Mouse (Mus musculus): ENCODE measurements around the gene Olfr201.
"Not testable (repeated sequence)": the region's sequence is repeated elsewhere in the genome, so short reads cannot be mapped to it uniquely, and the experiment has no call there.

DNA sequence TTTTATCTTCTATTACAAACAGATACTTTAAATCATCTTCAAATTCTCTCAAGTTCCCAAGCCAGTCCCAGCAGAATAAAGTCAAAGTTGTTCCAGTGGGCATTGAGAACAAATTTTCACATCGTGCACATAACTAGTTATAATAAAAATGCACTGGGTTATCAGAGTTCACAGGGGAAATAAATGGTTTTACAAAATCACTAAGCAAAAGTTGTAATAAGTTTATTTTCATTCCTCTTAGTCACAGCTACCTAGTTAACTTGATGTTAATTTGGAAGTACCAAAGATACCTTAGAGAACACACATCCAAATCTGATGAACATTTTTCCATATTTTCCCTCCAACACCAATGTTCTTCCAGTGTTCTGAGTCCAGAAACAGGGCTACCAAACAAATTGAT lies 52.8 kb downstream of the Olfr201 start, which contains the start of gene Olfr199:
- not testable (repeated sequence) for TF ChIP-seq CTCF (IDR thresholded peaks at IDR 0.05; ENCODE audit: low read depth, low read length); POLR2A (IDR thresholded peaks at IDR 0.05; ENCODE audit: extremely low read depth, insufficient read depth, low read length)

All from liver, adult 2 months (tissue).